ENCODE assay signal across 13 mouse cellular contexts in the genomic region with DNA sequence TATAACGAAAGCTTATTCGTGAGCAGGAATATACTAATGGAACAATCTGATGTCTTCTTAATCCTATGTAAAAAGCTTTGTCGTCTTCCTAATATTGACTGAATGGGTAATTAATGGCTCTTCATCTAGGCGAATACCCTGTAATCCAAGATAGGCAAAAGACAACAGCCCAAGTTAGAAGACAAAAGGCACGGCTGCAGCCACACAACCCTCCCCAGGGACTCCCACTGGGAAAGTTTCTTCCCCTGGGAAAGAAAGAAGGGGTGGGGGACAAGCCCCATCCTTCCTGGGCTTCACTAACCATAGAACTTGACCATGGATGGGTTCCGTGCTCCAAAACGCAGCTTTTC. TPM values are rescaled to one million over a fixed set of nuclear protein-coding genes. Genes with fewer than 3 reads are reported as not detected.
"Had no signal": no experiment of that assay in that cellular context is flagged by ENCODE, and none has a peak within 500 bp of the region (broad histone marks: within the 10 kb centered on the region; RNA-seq: fewer than 3 reads in every experiment).

No protein-coding gene starts in this region.

- H3K4me2 ChIP-seq: kidney, embryonic 15.5 days; liver, embryonic 11.5 days; liver, embryonic 15.5 days; stomach, embryonic 15.5 days had no signal

- H3K9me3 ChIP-seq: kidney, embryonic 15.5 days; limb, embryonic 10.5 days; liver, embryonic 15.5 days; midbrain, embryonic 12.5 days; stomach, embryonic 15.5 days had no signal

- H3K27ac ChIP-seq: kidney, embryonic 15.5 days; left cerebral cortex, adult 2 months; limb, embryonic 10.5 days; liver, embryonic 15.5 days; midbrain, embryonic 12.5 days; stomach, embryonic 15.5 days had no signal

- DNase-seq: kidney, postnatal 14 days; lung, adult 2 months; lung, postnatal 4 days; thymus, postnatal 36 days had no signal

- H3K9ac ChIP-seq: kidney, embryonic 15.5 days; liver, embryonic 15.5 days; midbrain, embryonic 12.5 days; stomach, embryonic 15.5 days had no signal

- ATAC-seq: lung, postnatal 0 days had no signal

- H3K4me3 ChIP-seq: kidney, embryonic 15.5 days; left cerebral cortex, adult 2 months; limb, embryonic 10.5 days; liver, embryonic 15.5 days; stomach, embryonic 15.5 days had no signal

- H3K36me3 ChIP-seq: kidney, embryonic 15.5 days; limb, embryonic 10.5 days; liver, embryonic 15.5 days; midbrain, embryonic 12.5 days; stomach, embryonic 15.5 days had no signal

RNA-seq across cellular contexts. Expression of a gene that starts 8.3 kb away (rescaled TPM):
- polyA plus RNA-seq: spleen, adult 2 months had no signal
